Mouse (Mus musculus): ENCODE results near the gene Pde12. TPM values are rescaled to one million over a fixed set of nuclear protein-coding genes. Genes with fewer than 3 reads are reported as not detected.
"Not testable (repeated sequence)": the region's sequence is repeated elsewhere in the genome, so short reads cannot be mapped to it uniquely, and the experiment has no call there.

The Pde12 gene
- total RNA-seq (2014; rRNA removed; ENCODE audit: low replicate concordance): 9.4 and 12.0 TPM in 2 replicates
- 4.3 and 4.9 TPM in 2 replicates for polyA plus RNA-seq (2015; fragmentation: Nextera tagmentation; extraction: Ambion mirVana)

- H3K27me3 ChIP-seq (ENCODE audit: control insufficient read depth, insufficient read depth, low read length): no peaks in the 10 kb centered on the region
- peaks cover 25% of the 10 kb centered on the region for H3K4me1 ChIP-seq (ENCODE audit: control insufficient read depth, insufficient read depth)
- H3K9me3 ChIP-seq (replicated peaks; ENCODE audit: control insufficient read depth, low read length): no peaks in the 10 kb centered on the region
- H3K36me3 ChIP-seq (replicated peaks; ENCODE audit: control insufficient read depth, insufficient read depth, low read length): peaks cover 21% of the 10 kb centered on the region
- peak; percentile 93 for DNase-seq (ENCODE audit: low spot score)
- ATAC-seq (ENCODE audit: insufficient read depth, low read depth): peak; percentile 91
- peak within 1 kb of the TSS; percentile 97 for H3K4me2 ChIP-seq (ENCODE audit: low read depth, low read length)
- H3K4me3 ChIP-seq (ENCODE audit: low read depth, low read length): peak within 1 kb of the TSS; percentile 91
- peak within 1 kb of the TSS; percentile 84 for H3K9ac ChIP-seq (replicated peaks; ENCODE audit: low read depth, low read length)
- WGBS: under 1% methylated on average over 70 of the region's 70 CpGs
- TF ChIP-seq EP300 (IDR thresholded peaks at IDR 0.05; ENCODE audit: low read depth): 0 out of 2 replicates have a peak, but pooled peaks have one; percentile 66
- TF ChIP-seq CTCF (IDR thresholded peaks at IDR 0.05; ENCODE audit: low read depth): no peak
- H3K27ac ChIP-seq (ENCODE audit: low read depth): peak within 1 kb of the TSS; percentile 92
Observed at GRCm38 (mm10) chr14:26669292-26670073, at the start of gene Pde12. Pde12 (minus strand) TSS chr14:26669883.

GRCm38 (mm10) chr14:26705246-26705645, 35.6 kb upstream of the Pde12 start:
- H3K4me2 ChIP-seq (ENCODE audit: low read depth, low read length); H3K4me3 ChIP-seq (ENCODE audit: low read depth, low read length); H3K4me1 ChIP-seq (ENCODE audit: control insufficient read depth, insufficient read depth); H3K9me3 ChIP-seq (replicated peaks; ENCODE audit: control insufficient read depth, low read length); DNase-seq (ENCODE audit: low spot score); H3K36me3 ChIP-seq (replicated peaks; ENCODE audit: control insufficient read depth, insufficient read depth, low read length); H3K27me3 ChIP-seq (ENCODE audit: control insufficient read depth, insufficient read depth, low read length); ATAC-seq (ENCODE audit: insufficient read depth, low read depth); H3K27ac ChIP-seq (ENCODE audit: low read depth); H3K9ac ChIP-seq (replicated peaks; ENCODE audit: low read depth, low read length): not testable (repeated sequence)
- 82% methylated on average over 5 of the region's 5 CpGs for WGBS

- TF ChIP-seq EP300 (IDR thresholded peaks at IDR 0.05; ENCODE audit: low read depth) (no peak), CTCF (IDR thresholded peaks at IDR 0.05; ENCODE audit: low read depth) (peak; percentile 42)
- Histone ChIP-seq H3K27ac (ENCODE audit: low read depth) (no peak overlapping the region), H3K27me3 (ENCODE audit: control insufficient read depth, insufficient read depth, low read length) (no peaks in the 10 kb centered on the region), H3K9me3 (replicated peaks; ENCODE audit: control insufficient read depth, low read length) (no peaks in the 10 kb centered on the region), H3K4me2 (ENCODE audit: low read depth, low read length) (no peak overlapping the region), H3K9ac (replicated peaks; ENCODE audit: low read depth, low read length) (no peak overlapping the region), H3K36me3 (replicated peaks; ENCODE audit: control insufficient read depth, insufficient read depth, low read length) (no peaks in the 10 kb centered on the region), H3K4me1 (ENCODE audit: control insufficient read depth, insufficient read depth) (no peaks in the 10 kb centered on the region), H3K4me3 (ENCODE audit: low read depth, low read length) (no peak overlapping the region)
- DNase-seq (ENCODE audit: low spot score) (no peak), ATAC-seq (ENCODE audit: insufficient read depth, low read depth) (no peak)
Observed at GRCm38 (mm10) chr14:26697912-26698311, 28.2 kb upstream of the Pde12 start.

GRCm38 (mm10) chr14:26692974-26693373, 23.3 kb upstream of the Pde12 start, which contains the start of gene Dnah12:
Dnah12 (plus strand) TSS chr14:26693274.
- H3K27ac ChIP-seq (ENCODE audit: low read depth): no peak within 1 kb of the TSS
- ATAC-seq (ENCODE audit: insufficient read depth, low read depth) (no peak), DNase-seq (ENCODE audit: low spot score) (no peak)
- H3K4me2 ChIP-seq (ENCODE audit: low read depth, low read length): no peak within 1 kb of the TSS
- no peak within 1 kb of the TSS for H3K9ac ChIP-seq (replicated peaks; ENCODE audit: low read depth, low read length)
- TF ChIP-seq EP300 (IDR thresholded peaks at IDR 0.05; ENCODE audit: low read depth) (no peak), CTCF (IDR thresholded peaks at IDR 0.05; ENCODE audit: low read depth) (no peak)
- H3K27me3 ChIP-seq (ENCODE audit: control insufficient read depth, insufficient read depth, low read length): no peaks in the 10 kb centered on the region
- no peaks in the 10 kb centered on the region for H3K9me3 ChIP-seq (replicated peaks; ENCODE audit: control insufficient read depth, low read length)
- 85% methylated on average over 3 of the region's 3 CpGs for WGBS
- no peaks in the 10 kb centered on the region for H3K36me3 ChIP-seq (replicated peaks; ENCODE audit: control insufficient read depth, insufficient read depth, low read length)
- H3K4me3 ChIP-seq (ENCODE audit: low read depth, low read length): no peak within 1 kb of the TSS
- no peaks in the 10 kb centered on the region for H3K4me1 ChIP-seq (ENCODE audit: control insufficient read depth, insufficient read depth)

- H3K9me3 ChIP-seq (replicated peaks; ENCODE audit: control insufficient read depth, low read length): no peaks in the 10 kb centered on the region
- no peak for TF ChIP-seq EP300 (IDR thresholded peaks at IDR 0.05; ENCODE audit: low read depth)
- no peak for TF ChIP-seq CTCF (IDR thresholded peaks at IDR 0.05; ENCODE audit: low read depth)
- no peak overlapping the region for H3K4me2 ChIP-seq (ENCODE audit: low read depth, low read length)
- no peaks in the 10 kb centered on the region for H3K4me1 ChIP-seq (ENCODE audit: control insufficient read depth, insufficient read depth)
- no peak for ATAC-seq (ENCODE audit: insufficient read depth, low read depth)
- H3K27me3 ChIP-seq (ENCODE audit: control insufficient read depth, insufficient read depth, low read length): no peaks in the 10 kb centered on the region
- H3K36me3 ChIP-seq (replicated peaks; ENCODE audit: control insufficient read depth, insufficient read depth, low read length): no peaks in the 10 kb centered on the region
- 54% methylated on average over 2 of the region's 2 CpGs for WGBS
- DNase-seq (ENCODE audit: low spot score): no peak
- no peak overlapping the region for H3K9ac ChIP-seq (replicated peaks; ENCODE audit: low read depth, low read length)
- no peak overlapping the region for H3K27ac ChIP-seq (ENCODE audit: low read depth)
- no peak overlapping the region for H3K4me3 ChIP-seq (ENCODE audit: low read depth, low read length)
Observed at GRCm38 (mm10) chr14:26691363-26691762, 21.7 kb upstream of the Pde12 start.

All from heart, postnatal 0 days (tissue).